Mouse (Mus musculus) layer of hippocampus, postnatal 14 days (tissue): ENCODE data around the gene Lrrc23. TPM values are rescaled to one million over a fixed set of nuclear protein-coding genes. Genes with fewer than 3 reads are reported as not detected.
A peak's percentile ranks its signal among the peaks of the same experiment; 100 is the strongest.
"Not testable (repeated sequence)": the region's sequence is repeated elsewhere in the genome, so short reads cannot be mapped to it uniquely, and the experiment has no call there.

Experiments
- DNase-seq, 2 experiments: peaks; one replicate each; pipeline ENCODE4 v3.0.0; 2021 to 2022; ENCODE audit warnings: low spot score in 2 of 2, mixed read lengths in 1 of 2
- long read RNA-seq, 2 experiments: library from polyadenylated mRNA; stranded (forward); transcript quantifications; one replicate each; pipeline ENCODE4 v2.0.0; 2021
- total RNA-seq, 2 experiments: library from RNA; stranded (reverse); gene quantifications; 2 replicates each; pipeline ENCODE4 v1.2.3; 2021

Lrrc23 gene
- total RNA-seq = 1 to 10 TPM; 1.6 to 3.4 TPM
- long read RNA-seq, experiment 1, partial matches to known transcripts = 0 of 2 reads
- long read RNA-seq, experiment 1, other reads (novel, unspliced or antisense) = 2 of 2 reads
- long read RNA-seq, experiment 2, partial matches to known transcripts = 0 of 3 reads
- long read RNA-seq, experiment 2, other reads (novel, unspliced or antisense) = 2 of 3 reads

DNA sequence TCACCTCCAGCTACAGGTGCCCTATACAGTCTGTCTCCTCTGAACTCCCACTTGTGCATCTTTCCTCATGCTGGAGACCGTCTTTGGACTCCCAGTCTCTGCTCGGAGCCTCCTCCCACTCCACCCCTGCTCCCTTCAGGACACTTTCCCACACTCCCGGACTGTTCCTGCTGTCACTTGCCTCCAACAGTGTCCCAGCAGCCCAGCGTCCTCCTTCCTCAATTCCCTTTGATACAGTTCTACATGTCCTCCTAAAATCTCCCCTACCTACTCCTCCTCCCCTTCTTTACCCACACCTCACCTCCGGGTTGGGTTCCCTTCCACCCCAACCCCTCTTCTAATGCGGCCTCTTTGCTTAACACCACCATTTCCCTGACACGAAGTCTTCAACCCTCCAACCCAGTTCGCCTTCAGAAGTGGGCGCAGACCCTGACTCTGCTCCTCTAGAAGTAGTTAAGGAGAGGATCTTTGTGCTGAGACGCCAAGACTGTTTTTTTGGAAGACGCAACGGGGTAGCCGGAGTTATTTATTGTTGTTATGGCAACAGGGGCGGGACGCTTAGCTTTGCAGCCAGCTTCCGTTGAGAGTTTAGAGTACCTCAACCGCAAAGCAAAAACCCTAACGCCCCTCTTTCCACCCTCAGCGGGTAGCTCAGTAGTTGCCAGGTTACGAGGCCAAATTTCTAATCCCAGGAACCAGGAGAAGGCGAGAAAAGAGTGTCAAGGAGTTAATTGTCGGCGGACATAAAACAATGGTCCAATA, at the start of gene Lrrc23:
Gene Lrrc23 (minus strand): TSS at position 506 of the 762 bp plus-strand sequence.
- no peak for DNase-seq

DNA sequence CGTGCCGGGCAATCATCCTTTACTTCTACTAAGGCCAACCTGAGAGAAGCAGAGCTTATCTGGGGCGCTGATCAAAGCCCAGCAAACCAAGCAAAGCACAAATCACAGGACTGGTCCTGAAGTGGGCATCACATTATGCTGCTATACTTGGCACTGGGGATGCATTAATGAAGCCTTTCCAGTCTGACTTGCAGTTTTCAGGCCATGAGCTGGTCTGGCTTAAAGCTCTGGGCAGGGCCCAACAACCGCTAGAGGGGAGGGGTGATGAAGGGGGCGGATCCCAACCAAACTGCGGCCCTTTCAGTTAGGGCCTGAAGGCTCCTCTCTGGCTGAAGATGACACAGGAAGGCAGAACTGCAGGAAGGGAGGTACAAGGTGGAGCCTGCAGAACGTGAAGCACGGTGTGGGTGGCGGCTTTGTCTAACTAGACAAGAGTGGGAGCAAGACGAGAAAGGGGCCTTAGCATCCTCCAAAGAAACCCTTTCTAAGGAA, 48.6 kb upstream of the Lrrc23 start:
- DNase-seq = peak in 1 of 2 experiments; percentile 34

GRCm38 (mm10) chr6:124822049-124822448, 42.5 kb upstream of the Lrrc23 start:
- DNase-seq = no peak

DNA sequence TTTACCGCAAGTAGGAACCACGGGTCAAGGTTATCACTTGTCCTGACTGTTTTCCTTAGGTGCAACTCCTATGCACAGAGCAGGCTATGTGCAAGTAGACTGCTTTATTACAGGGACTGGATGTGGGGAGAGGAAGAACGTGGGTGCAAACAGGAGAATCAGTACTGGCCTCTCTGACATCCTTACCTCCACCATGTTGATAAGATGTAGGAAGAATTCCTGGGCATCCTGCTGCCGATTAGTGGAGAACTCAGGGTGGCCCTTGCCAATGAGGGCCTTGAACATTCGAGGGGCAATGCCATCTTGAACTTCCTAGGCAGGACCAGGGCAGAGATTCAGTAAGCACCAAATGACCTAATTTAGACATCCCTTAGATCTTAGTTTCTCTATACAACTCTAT, 41.4 kb upstream of the Lrrc23 start:
- DNase-seq = no peak

- no peak for DNase-seq
Measured at GRCm38 (mm10) chr6:124817971-124818370, 38.4 kb upstream of the Lrrc23 start.

DNA sequence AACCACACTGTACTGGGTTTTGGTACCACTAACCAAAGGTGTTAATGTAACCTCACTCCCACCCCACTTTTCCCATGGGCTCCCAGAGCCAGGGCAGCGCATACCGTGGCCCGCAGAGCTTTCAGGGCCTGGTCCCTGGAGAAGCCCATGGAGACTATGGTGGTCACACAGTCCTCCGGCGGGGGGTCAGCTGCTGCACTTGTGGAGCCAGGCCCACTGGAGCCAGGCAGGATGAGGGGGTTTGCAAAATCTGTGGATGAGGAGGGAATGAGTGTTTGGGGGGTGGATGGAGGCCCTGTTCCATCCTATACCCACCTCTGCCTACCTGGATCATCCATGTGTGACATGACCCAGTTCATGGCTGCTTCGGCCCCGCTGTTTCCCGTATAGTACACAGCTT, 38.0 kb upstream of the Lrrc23 start:
- no peak for DNase-seq

GRCm38 (mm10) chr6:124817125-124817524, 37.6 kb upstream of the Lrrc23 start:
- no peak for DNase-seq

DNA sequence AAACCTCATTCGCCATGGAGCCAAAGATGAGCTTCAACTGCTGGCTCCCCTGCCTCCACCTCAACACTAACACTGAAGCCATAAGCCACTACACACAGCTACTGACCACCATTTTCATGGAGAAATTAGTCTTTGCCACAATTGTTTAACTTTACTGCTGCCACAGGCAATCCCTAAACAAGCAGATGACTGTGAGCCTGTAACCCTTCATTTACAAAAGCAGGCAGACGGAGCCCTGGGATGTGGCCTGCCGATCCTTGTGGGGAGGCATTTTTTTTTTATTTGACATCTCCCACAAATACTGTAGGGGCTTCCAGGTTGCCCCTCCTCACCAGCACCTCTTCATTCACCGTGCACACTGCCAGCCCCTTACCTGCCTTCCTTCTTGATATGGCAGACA, 37.1 kb upstream of the Lrrc23 start:
- DNase-seq = no peak

- DNase-seq = no peak
Measured at GRCm38 (mm10) chr6:124814858-124815774, 35.6 kb upstream of the Lrrc23 start.

- no peak for DNase-seq
Measured at GRCm38 (mm10) chr6:124814448-124814847, 34.9 kb upstream of the Lrrc23 start.

DNA sequence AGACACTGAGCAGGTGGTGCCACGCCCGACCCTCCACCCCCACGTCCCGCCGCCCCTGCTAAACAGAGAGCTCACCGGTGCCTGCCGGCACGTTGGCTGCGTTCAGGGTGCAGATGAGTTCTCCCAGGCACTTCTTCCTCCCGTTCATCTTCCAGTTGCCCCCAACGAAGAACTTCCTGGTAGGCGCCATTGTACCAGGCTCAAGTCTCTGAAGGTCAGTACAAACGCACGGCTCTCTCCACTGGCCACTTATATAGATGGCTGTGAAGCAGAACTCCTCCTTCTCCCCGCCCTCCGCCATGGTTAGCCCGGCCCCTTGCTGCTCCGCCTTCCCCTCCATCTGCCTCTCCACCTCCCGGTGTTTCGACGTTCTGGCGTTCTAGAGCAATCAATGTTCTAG, 34.4 kb upstream of the Lrrc23 start, which contains the start of gene Tpi1:
Gene Tpi1 (minus strand): TSS at position 364 of the 400 bp plus-strand sequence.
- peak; percentile 85 to 93 for DNase-seq

- peak; percentile 62 to 75 for DNase-seq
Measured at GRCm38 (mm10) chr6:124813496-124813895, 34.0 kb upstream of the Lrrc23 start.

GRCm38 (mm10) chr6:124812848-124813247, 33.3 kb upstream of the Lrrc23 start:
- no peak for DNase-seq

DNA sequence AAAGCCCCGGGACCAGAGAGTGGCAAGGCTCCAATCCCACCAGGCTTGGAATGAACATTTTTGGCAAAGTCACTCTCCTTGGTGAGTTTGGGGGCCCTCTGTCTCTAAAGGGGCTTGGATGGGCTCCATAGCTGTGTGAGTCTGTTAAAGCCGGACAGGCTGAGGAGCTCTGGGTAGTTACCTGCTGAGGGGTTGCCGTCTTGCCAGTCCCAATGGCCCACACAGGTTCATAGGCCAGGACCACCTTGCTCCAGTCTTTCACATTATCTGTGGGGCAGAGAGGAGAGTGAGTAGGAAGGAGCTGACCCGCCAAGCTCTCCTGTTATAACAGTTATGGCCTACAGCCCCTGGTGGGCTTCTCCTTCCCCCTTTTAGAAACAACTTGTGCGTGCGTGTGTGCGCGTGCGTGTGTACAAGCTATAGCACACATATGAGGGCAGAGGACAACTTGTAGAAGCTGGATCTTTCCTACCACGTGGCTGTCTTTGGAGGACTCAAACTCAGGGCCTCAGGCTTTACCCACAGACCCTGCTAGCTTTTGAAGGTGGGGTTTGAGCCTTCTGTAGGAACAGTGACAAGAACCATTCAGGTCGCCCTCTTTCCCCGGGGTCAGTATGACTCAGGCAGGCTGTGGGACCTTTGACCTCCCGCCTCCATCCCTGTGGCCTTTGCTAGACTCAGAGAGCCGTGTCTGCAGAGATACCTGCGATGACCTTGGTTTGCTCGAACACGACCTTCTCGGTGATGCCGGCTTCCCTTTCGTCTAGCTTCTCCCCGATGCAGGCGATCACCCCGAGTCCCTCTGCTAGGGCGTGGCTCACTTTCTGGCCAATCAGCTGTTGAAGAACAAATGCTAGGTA, 32.4 kb upstream of the Lrrc23 start:
- no peak for DNase-seq

DNA sequence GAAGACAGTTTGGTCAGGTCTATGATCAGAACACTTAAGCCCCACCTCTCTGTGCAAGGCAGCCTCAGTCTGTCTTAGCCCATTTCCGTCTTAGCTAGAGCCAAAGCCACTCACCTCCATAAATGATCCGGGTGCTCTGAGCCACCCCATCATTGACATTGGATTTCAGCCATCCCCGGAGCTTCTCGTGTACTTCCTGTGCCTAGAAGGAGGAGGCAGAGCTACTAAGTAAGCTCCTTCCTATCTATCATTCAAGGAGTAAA, 31.8 kb upstream of the Lrrc23 start:
- no peak for DNase-seq

- DNase-seq = not testable (repeated sequence)
Measured at GRCm38 (mm10) chr6:124810566-124811402, 31.3 kb upstream of the Lrrc23 start.

DNA sequence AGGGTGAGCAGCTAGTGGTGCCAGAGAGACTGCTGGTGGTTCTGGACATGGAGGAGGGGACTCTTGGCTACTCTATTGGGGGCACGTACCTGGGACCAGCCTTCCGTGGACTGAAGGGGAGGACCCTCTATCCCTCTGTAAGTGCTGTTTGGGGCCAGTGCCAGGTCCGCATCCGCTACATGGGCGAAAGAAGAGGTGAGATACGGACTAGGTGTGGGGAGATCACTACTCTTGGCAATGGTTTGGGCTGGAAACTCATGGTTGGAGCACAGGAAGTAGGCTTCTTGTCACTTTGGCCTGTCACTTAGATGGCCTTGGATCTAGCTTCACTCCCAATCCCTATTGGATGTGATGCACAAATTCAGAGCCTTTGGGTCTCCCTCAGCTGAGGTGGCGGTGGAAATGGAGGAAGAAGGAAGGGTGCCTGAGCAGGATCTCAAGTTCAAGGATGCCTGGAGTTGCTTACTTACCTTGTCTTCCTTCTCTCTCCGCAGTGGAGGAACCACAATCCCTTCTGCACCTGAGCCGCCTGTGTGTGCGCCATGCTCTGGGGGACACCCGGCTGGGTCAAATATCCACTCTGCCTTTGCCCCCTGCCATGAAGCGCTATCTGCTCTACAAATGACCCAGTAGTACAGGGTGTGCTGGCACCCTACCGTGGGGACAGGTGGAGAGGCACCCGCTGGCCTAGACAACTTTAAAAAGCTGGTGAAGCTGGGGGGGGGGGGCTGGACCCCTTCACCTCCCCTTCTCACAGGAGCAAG, 30.4 kb upstream of the Lrrc23 start:
- no peak for DNase-seq

DNA sequence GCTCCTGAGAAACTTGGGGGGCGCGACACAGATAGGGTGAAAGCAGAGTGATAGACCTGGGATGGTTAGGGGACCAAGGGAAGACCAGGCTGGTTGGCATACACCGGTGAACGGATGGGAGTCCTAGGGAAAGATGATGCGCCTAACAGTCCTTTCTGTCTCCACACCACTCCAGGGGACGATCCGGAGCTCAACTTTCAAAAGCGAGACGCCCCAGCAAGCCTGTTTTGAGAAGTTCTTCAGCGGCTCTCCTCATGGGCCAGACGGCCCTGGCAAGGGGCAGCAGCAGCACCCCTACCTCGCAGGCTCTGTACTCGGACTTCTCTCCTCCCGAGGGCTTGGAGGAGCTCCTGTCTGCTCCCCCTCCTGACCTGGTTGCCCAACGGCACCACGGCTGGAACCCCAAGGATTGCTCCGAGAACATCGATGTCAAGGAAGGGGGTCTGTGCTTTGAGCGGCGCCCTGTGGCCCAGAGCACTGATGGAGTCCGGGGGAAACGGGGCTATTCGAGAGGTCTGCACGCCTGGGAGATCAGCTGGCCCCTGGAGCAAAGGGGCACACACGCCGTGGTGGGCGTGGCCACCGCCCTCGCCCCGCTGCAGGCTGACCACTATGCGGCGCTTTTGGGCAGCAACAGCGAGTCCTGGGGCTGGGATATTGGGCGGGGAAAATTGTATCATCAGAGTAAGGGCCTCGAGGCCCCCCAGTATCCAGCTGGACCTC, 29.7 kb upstream of the Lrrc23 start:
- peak; percentile 72 to 73 for DNase-seq
